Mouse (Mus musculus) MEL (cell line): ENCODE results near the gene Fam222b. TPM values are rescaled to one million over a fixed set of nuclear protein-coding genes. Genes with fewer than 3 reads are reported as not detected.
A peak's percentile ranks its signal among the peaks of the same experiment; 100 is the strongest.

Experiments used
- DNase-seq: peaks from one replicate; pipeline ENCODE4 v3.0.0; 2011; ENCODE audit warnings: low read depth, low spot score
- H3K27ac ChIP-seq: 2 replicates; pipeline ENCODE4 v1.5.1; 2012; ENCODE audit warnings: low read depth, mild to moderate bottlenecking, control low read depth, low read length, moderate library complexity; ENCODE audit not compliant: control insufficient read depth
- H3K27me3 ChIP-seq, 2 experiments: fragments of 150-350 bp in 1 of 2; sonication (generic) in 1 of 2; 2 replicates each; pipeline ENCODE4 v1.6.1; 2012; ENCODE audit warnings: low read length in 2 of 2, mild to moderate bottlenecking in 2 of 2, improper control_type of control experiment in 1 of 2, moderate library complexity in 1 of 2; ENCODE audit not compliant: insufficient read depth in 2 of 2, control insufficient read depth in 1 of 2
- H3K36me3 ChIP-seq, 2 experiments: 2 replicates each; pipeline ENCODE4 v1.6.1; 2012 to 2014; ENCODE audit warnings: low read length in 2 of 2, improper control_type of control experiment in 1 of 2, inconsistent platforms in 1 of 2, mild to moderate bottlenecking in 1 of 2; ENCODE audit not compliant: insufficient read depth in 2 of 2, control insufficient read depth in 1 of 2
- H3K4me1 ChIP-seq, 2 experiments: fragments of 150-350 bp in 1 of 2; sonication (generic) in 1 of 2; 2 replicates each; pipeline ENCODE4 v1.6.1; 2012; ENCODE audit warnings: low read length in 2 of 2, improper control_type of control experiment in 1 of 2, mild to moderate bottlenecking in 1 of 2; ENCODE audit not compliant: insufficient read depth in 2 of 2, control insufficient read depth in 1 of 2
- H3K4me3 ChIP-seq, 2 experiments: fragments of 150-350 bp in 1 of 2; sonication (generic) in 1 of 2; 2 replicates each; pipeline ENCODE4 v1.5.1; 2012; ENCODE audit warnings: low read depth in 2 of 2, low read length in 2 of 2, mild to moderate bottlenecking in 2 of 2, moderate library complexity in 2 of 2, control low read depth in 1 of 2, improper control_type of control experiment in 1 of 2; ENCODE audit not compliant: control insufficient read depth in 1 of 2, insufficient read depth in 1 of 2
- H3K79me2 ChIP-seq: 2 replicates; pipeline ENCODE4 v1.6.1; 2012; ENCODE audit warnings: mild to moderate bottlenecking, low read length, moderate library complexity; ENCODE audit not compliant: control insufficient read depth, poor library complexity, insufficient read depth
- H3K9ac ChIP-seq: 2 replicates; pipeline ENCODE4 v1.6.1; 2012; ENCODE audit warnings: low read depth, mild to moderate bottlenecking, control low read depth, low read length, moderate library complexity; ENCODE audit not compliant: control insufficient read depth, poor library complexity, severe bottlenecking
- H3K9me3 ChIP-seq: fragments of 150-350 bp; sonication (generic); replicated peaks from 2 replicates; pipeline ENCODE4 v1.6.1; 2012; ENCODE audit warnings: mild to moderate bottlenecking, low read length, improper control_type of control experiment, moderate library complexity; ENCODE audit not compliant: insufficient read depth
- CHD2 ChIP-seq: IDR thresholded peaks from 2 replicates; pipeline ENCODE4 v1.6.1; 2011; ENCODE audit warnings: low read length, improper control_type of control experiment
- EP300 ChIP-seq, 2 experiments: IDR thresholded peaks; 2 replicates each; pipeline ENCODE4 v1.6.1; 2011; ENCODE audit warnings: improper control_type of control experiment in 2 of 2, low read length in 2 of 2, low read depth in 1 of 2, mild to moderate bottlenecking in 1 of 2
- ETS1 ChIP-seq: IDR thresholded peaks from 2 replicates; pipeline ENCODE4 v1.6.1; 2012; ENCODE audit warnings: low read depth, mild to moderate bottlenecking, inconsistent platforms, low read length, improper control_type of control experiment, moderate library complexity
- GABPA ChIP-seq: IDR thresholded peaks from 2 replicates; pipeline ENCODE4 v1.6.1; 2012; ENCODE audit warnings: low read depth, mild to moderate bottlenecking, inconsistent platforms, low read length, improper control_type of control experiment, moderate library complexity
- HCFC1 ChIP-seq: IDR thresholded peaks from 2 replicates; pipeline ENCODE4 v1.6.1; 2012; ENCODE audit warnings: low read depth, mild to moderate bottlenecking, inconsistent platforms, low read length, improper control_type of control experiment, moderate library complexity
- JUND ChIP-seq: IDR thresholded peaks from 2 replicates; pipeline ENCODE4 v1.6.1; 2011; ENCODE audit warnings: low read depth, mild to moderate bottlenecking, improper control_type of control experiment, low read length
- KAT2A ChIP-seq: conservative IDR thresholded peaks from 2 replicates; pipeline ENCODE4 v1.6.1; 2012; ENCODE audit warnings: low read depth, low read length, improper control_type of control experiment, inconsistent platforms
- MAX ChIP-seq: IDR thresholded peaks from 2 replicates; pipeline ENCODE4 v1.6.1; 2011; ENCODE audit warnings: low read length, improper control_type of control experiment
- MAZ ChIP-seq: IDR thresholded peaks from 2 replicates; pipeline ENCODE4 v1.6.1; 2012; ENCODE audit warnings: low read depth, mild to moderate bottlenecking, inconsistent platforms, low read length, improper control_type of control experiment
- MXI1 ChIP-seq: IDR thresholded peaks from 2 replicates; pipeline ENCODE4 v1.6.1; 2011; ENCODE audit warnings: mild to moderate bottlenecking, low read depth, low read length, improper control_type of control experiment
- MYB ChIP-seq: IDR thresholded peaks from 2 replicates; pipeline ENCODE4 v1.6.1; 2011; ENCODE audit warnings: mild to moderate bottlenecking, low read depth, low read length, improper control_type of control experiment
- NRF1 ChIP-seq: IDR thresholded peaks from 2 replicates; pipeline ENCODE4 v1.6.1; 2014; ENCODE audit warnings: low read depth, mild to moderate bottlenecking, inconsistent platforms, low read length, improper control_type of control experiment, moderate library complexity; ENCODE audit not compliant: poor library complexity, insufficient read depth, severe bottlenecking
- POLR2A ChIP-seq, 2 experiments: IDR thresholded peaks; 2 replicates each; pipeline ENCODE4 v1.6.1; 2011 to 2012; ENCODE audit warnings: low read length in 2 of 2, mild to moderate bottlenecking in 2 of 2, control low read depth in 1 of 2, improper control_type of control experiment in 1 of 2, low read depth in 1 of 2, moderate library complexity in 1 of 2; ENCODE audit not compliant: control insufficient read depth in 1 of 2, insufficient read depth in 1 of 2, poor library complexity in 1 of 2
- POLR2AphosphoS2 ChIP-seq: IDR thresholded peaks from 2 replicates; pipeline ENCODE4 v1.6.1; 2011; ENCODE audit warnings: low read length, improper control_type of control experiment
- POLR2AphosphoS5 ChIP-seq: IDR thresholded peaks from 2 replicates; pipeline ENCODE4 v1.6.1; 2012; ENCODE audit warnings: low read depth, borderline replicate concordance, mild to moderate bottlenecking, inconsistent platforms, low read length, moderate library complexity, mixed read lengths
- RAD21 ChIP-seq: IDR thresholded peaks from 2 replicates; pipeline ENCODE4 v1.6.1; 2011; ENCODE audit warnings: mild to moderate bottlenecking, low read depth, low read length, improper control_type of control experiment
- TBP ChIP-seq: IDR thresholded peaks from 2 replicates; pipeline ENCODE4 v1.8.0; 2011; ENCODE audit warnings: low read depth, low read length, improper control_type of control experiment
- TCF12 ChIP-seq: IDR thresholded peaks from 2 replicates; pipeline ENCODE4 v1.6.1; 2014; ENCODE audit warnings: low read depth, mild to moderate bottlenecking, inconsistent platforms, low read length, improper control_type of control experiment, moderate library complexity
- UBTF ChIP-seq: IDR thresholded peaks from 2 replicates; pipeline ENCODE4 v1.6.1; 2012; ENCODE audit warnings: low read depth, mild to moderate bottlenecking, inconsistent platforms, low read length, improper control_type of control experiment, moderate library complexity, borderline replicate concordance; ENCODE audit not compliant: insufficient read depth
- USF1 ChIP-seq: IDR thresholded peaks from 2 replicates; pipeline ENCODE4 v1.6.1; 2014; ENCODE audit warnings: low read depth, mild to moderate bottlenecking, inconsistent platforms, low read length, improper control_type of control experiment, moderate library complexity
- USF2 ChIP-seq, 2 experiments: IDR thresholded peaks; 2 replicates each; pipeline ENCODE4 v1.6.1; 2011 to 2012; ENCODE audit warnings: improper control_type of control experiment in 2 of 2, low read length in 2 of 2, borderline replicate concordance in 1 of 2, inconsistent platforms in 1 of 2, low read depth in 1 of 2, mild to moderate bottlenecking in 1 of 2; ENCODE audit not compliant: insufficient read depth in 1 of 2
- ZC3H11A ChIP-seq: IDR thresholded peaks from 2 replicates; pipeline ENCODE4 v1.6.1; 2012; ENCODE audit warnings: low read depth, mild to moderate bottlenecking, inconsistent platforms, low read length, improper control_type of control experiment
- ZKSCAN1 ChIP-seq: IDR thresholded peaks from 2 replicates; pipeline ENCODE4 v1.6.1; 2012; ENCODE audit warnings: low read depth, mild to moderate bottlenecking, inconsistent platforms, low read length, improper control_type of control experiment, moderate library complexity
- ZMIZ1 ChIP-seq: IDR thresholded peaks from 2 replicates; pipeline ENCODE4 v1.6.1; 2012; ENCODE audit warnings: low read depth, mild to moderate bottlenecking, inconsistent platforms, low read length, improper control_type of control experiment, moderate library complexity
- polyA plus RNA-seq, 2 experiments: library from polyadenylated mRNA; stranded (reverse) in 1 of 2; unstranded in 1 of 2; fragments of >175 nt in 1 of 2; fragments of >200 nt in 1 of 2; gene quantifications; 2 replicates each; pipeline versions ENCODE4 v1.2.1 to v1.2.4; 2012; ENCODE audit warnings: low replicate concordance in 2 of 2, low read depth in 1 of 2; ENCODE audit not compliant: insufficient read length in 2 of 2, insufficient read depth in 1 of 2, missing spikeins in 1 of 2
- total RNA-seq: library from RNA; depleted of rRNA; stranded (reverse); fragments of 300-350 nt; gene quantifications from 2 replicates; pipeline ENCODE4 v1.2.3, GENCODE M21; 2012

Fam222b gene
- total and polyA plus RNA-seq, 3 experiments, result 2.4 to 8.1 TPM; not detected in 1

DNA sequence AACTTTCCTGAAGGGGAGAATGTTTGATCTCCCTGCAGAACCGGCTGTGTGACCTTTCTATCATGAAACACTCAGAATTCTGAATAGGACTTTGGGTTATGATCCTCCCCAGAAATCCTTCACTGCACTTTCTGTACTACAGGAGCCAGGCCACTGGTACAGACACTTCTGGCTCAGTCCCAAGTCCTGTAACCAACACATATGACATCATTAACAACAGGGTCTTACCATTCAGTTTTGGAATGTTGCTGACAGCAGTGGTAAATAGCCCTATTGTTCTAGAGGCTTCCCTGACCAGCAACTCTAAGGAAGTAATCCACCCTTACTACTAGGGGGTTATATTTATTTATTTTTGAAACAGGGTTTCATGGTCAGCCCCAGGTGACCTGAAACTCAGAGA, 98.7 kb downstream of the Fam222b start, which contains the start of gene Proca1:
TSS of gene Proca1 (plus strand) at position 280 of the 400 bp plus-strand sequence.
- Histone ChIP-seq H3K27me3 (peaks cover 0 to 6% of the 10 kb centered on the region in 2 experiments; a peak in 1 of 4 replicates), H3K9ac (no peak within 1 kb of the TSS), H3K36me3 (peaks cover 0 to 4% of the 10 kb centered on the region in 2 experiments; a peak in 2 of 4 replicates), H3K79me2 (peaks cover 7% of the 10 kb centered on the region; the same call in 1 of the 2 replicates), H3K4me3 (peak within 1 kb of the TSS in 1 of 2 experiments; percentile 100; a peak in 2 of 4 replicates), H3K27ac (no peak within 1 kb of the TSS), H3K9me3 (no peaks in the 10 kb centered on the region), H3K4me1 (peaks cover 0 to 18% of the 10 kb centered on the region in 2 experiments; a peak in 3 of 4 replicates)
- DNase-seq, result no peak
- TF ChIP-seq EP300 (IDR thresholded peaks at IDR 0.05; ENCODE audit: low read depth in 1 of 2, low read length in 2 of 2) (no peak), HCFC1 (no peak), MAZ (no peak), TCF12 (no peak), POLR2AphosphoS2 (no peak), TBP (no peak), ZC3H11A (no peak), NRF1 (no peak), MAX (no peak), ETS1 (no peak), RAD21 (no peak), POLR2AphosphoS5 (no peak), USF2 (IDR thresholded peaks at IDR 0.05; ENCODE audit: borderline replicate concordance in 1 of 2, insufficient read depth in 1 of 2, low read depth in 1 of 2, low read length in 2 of 2) (no peak)

DNA sequence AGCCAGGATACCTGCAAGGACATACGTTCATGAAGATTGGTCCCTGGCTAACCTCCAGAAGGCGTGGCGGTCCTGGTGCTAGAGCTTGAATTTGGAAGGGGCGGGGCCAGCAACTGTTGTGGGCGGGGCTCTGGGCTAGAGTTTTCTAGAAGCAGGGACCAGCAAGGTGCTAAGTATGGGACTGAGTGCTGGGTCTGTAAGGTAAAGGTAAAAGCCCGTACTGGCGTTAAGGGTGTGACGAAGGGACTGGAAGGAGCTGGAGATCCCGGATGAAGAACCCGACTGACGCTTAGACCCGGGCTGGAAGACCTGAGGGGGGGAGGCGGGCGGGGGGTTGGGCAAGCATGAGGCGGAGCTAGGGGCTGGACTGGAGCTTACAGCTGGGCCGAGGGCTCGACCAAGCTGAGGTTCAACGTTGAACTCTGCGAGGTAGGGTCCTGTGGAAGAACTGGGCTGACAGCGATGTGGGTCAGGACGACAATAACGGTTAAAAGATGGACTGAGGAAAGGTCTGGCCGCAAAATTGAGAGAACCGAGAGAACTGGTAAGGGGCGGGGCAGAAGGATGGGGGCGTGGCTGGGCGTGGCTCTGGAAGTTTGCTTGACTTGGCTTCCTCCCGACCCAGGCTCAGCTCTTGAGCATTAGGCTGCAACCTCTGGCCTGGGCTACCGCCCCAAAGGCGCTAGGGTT, 100.1 kb downstream of the Fam222b start:
- no peaks in the 10 kb centered on the region for H3K9me3 ChIP-seq
- no peaks in the 10 kb centered on the region for H3K79me2 ChIP-seq
- H3K4me1 ChIP-seq, result peaks cover 0 to 16% of the 10 kb centered on the region in 2 experiments; a peak in 3 of 4 replicates
- H3K9ac ChIP-seq, result peak overlapping the region; percentile 62
- no peaks in the 10 kb centered on the region for H3K27me3 ChIP-seq
- no peak overlapping the region for H3K27ac ChIP-seq
- TF ChIP-seq GABPA (no peak), CHD2 (peak; percentile 25), POLR2AphosphoS5 (no peak), MYB (no peak), POLR2A (IDR thresholded peaks at IDR 0.05; ENCODE audit: control insufficient read depth in 1 of 2, insufficient read depth in 1 of 2, low read depth in 1 of 2, low read length in 2 of 2, poor library complexity in 1 of 2) (peak; percentile 42 to 54; a peak in 1 of 4 replicates), MAZ (peak; percentile 62; the same call in 1 of the 2 replicates), JUND (no peak), HCFC1 (peak; percentile 40; the same call in 1 of the 2 replicates), RAD21 (no peak), ZMIZ1 (peak; percentile 36; the same call in 1 of the 2 replicates), KAT2A (no peak), MXI1 (0 out of 2 replicates have a peak, but pooled peaks have one; percentile 5), ZKSCAN1 (no peak), UBTF (no peak), USF1 (0 out of 2 replicates have a peak, but pooled peaks have one; percentile 10)
- TF ChIP-seq, all 39 proteins: peak for 7
- peak; percentile 93 for DNase-seq
- Histone ChIP-seq H3K36me3 (peaks cover 0 to 3% of the 10 kb centered on the region in 2 experiments; a peak in 2 of 4 replicates), H3K4me3 (peak overlapping the region; percentile 88 to 100)
